11 mouse cellular contexts compared by ENCODE assay signal in the genomic region with DNA sequence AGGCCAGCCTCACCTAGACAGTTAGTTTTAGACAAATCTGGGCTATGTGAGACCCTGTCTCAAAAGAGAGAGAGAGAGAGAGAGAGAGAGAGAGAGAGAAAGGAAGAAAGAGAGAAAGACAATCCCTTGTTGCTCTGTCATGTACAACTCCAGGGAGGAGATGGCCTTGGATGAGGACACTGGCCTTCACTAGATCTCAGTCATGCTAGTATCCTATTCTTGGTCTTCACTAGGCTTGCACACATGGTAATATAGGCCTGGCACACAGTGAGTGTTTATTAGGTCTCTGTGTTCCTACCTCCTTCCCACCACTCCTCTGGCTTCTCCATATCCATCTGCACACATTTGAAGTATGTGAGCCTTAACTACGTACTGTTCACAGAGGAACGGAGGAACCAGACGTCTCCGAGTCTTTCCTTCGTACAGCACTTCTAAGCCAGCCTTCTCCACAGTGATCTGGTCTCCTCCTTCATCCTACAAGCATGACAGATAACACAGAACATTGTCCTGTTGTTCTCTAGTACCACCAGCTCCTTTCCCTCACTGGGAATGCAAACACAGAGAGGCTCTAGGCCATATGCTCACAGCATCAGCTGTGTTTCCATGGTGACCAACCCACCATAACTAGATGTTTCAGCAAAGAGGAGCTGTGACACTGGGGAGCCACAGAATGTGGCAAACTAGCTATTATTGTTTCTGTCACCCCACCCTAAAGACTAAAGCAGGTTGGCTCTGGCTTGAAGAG. TPM values are rescaled to one million over a fixed set of nuclear protein-coding genes. Genes with fewer than 3 reads are reported as not detected.
DNase-seq lines count a peak whose midpoint lies in the region; ATAC-seq and TF ChIP-seq lines count a peak whose summit lies in the region.
"Had no signal": no experiment of that assay in that cellular context is flagged by ENCODE, and none has a peak within 500 bp of the region (broad histone marks: within the 10 kb centered on the region; RNA-seq: fewer than 3 reads in every experiment).

No protein-coding gene starts in this region.

- DNase-seq in adrenal gland, adult (ENCODE audit: inconsistent age in 2 of 2, low spot score in 1 of 2), result peak; percentile 17 to 55
- no peak for DNase-seq in adrenal gland, adult 18-20 months (ENCODE audit: low spot score in 2 of 2)
- peak; percentile 82 for DNase-seq in brain, embryonic 14.5 days (ENCODE audit: low read depth)
- peak; percentile 83 to 93 for DNase-seq in layer of hippocampus, adult 18-20 months (ENCODE audit: low spot score in 2 of 2)
- no peak for DNase-seq in heart, embryonic 10.5 days (ENCODE audit: low spot score)
- DNase-seq in thymus, adult 2 months, result no peak
- DNase-seq: kidney, postnatal 25 days; lung, adult 2 months had no signal

- H3K9me3 ChIP-seq in midbrain, embryonic 13.5 days, result no peaks in the 10 kb centered on the region
- no peaks in the 10 kb centered on the region for H3K9me3 ChIP-seq in heart, embryonic 10.5 days
- H3K9me3 ChIP-seq in heart, embryonic 11.5 days (replicated peaks; ENCODE audit: control insufficient read depth, low read length), result peaks cover 3% of the 10 kb centered on the region; the same call in 1 of the 2 replicates
- H3K9me3 ChIP-seq: embryonic facial prominence, embryonic 15.5 days had no signal

- H3K27ac ChIP-seq in midbrain, embryonic 13.5 days, result no peak overlapping the region; the same call in 1 of the 2 replicates
- H3K27ac ChIP-seq in heart, embryonic 10.5 days, result no peak overlapping the region
- H3K27ac ChIP-seq in thymus, adult 2 months (ENCODE audit: control insufficient read depth, insufficient read depth, low read length), result no peak overlapping the region
- H3K27ac ChIP-seq in heart, embryonic 11.5 days (ENCODE audit: low read depth, low read length), result no peak overlapping the region
- H3K27ac ChIP-seq: embryonic facial prominence, embryonic 15.5 days had no signal

- no peaks in the 10 kb centered on the region for H3K27me3 ChIP-seq in midbrain, embryonic 13.5 days
- H3K27me3 ChIP-seq in heart, embryonic 10.5 days (ENCODE audit: insufficient read depth, poor library complexity, severe bottlenecking), result no peaks in the 10 kb centered on the region
- no peaks in the 10 kb centered on the region for H3K27me3 ChIP-seq in thymus, adult 2 months (ENCODE audit: control insufficient read depth, insufficient read depth, low read length)
- no peaks in the 10 kb centered on the region for H3K27me3 ChIP-seq in heart, embryonic 11.5 days (ENCODE audit: control insufficient read depth, insufficient read depth, low read length)
- H3K27me3 ChIP-seq: embryonic facial prominence, embryonic 15.5 days had no signal

- peak; percentile 69 for ATAC-seq in midbrain, embryonic 13.5 days
- no peak for ATAC-seq in heart, embryonic 11.5 days (replicated peaks; ENCODE audit: insufficient number of reproducible peaks, low FRiP score, low TSS enrichment)

- H3K36me3 ChIP-seq in midbrain, embryonic 13.5 days, result no peaks in the 10 kb centered on the region
- no peaks in the 10 kb centered on the region for H3K36me3 ChIP-seq in heart, embryonic 10.5 days
- no peaks in the 10 kb centered on the region for H3K36me3 ChIP-seq in thymus, adult 2 months (ENCODE audit: control insufficient read depth, insufficient read depth, low read length)
- H3K36me3 ChIP-seq in heart, embryonic 11.5 days (ENCODE audit: control insufficient read depth, insufficient read depth, low read length), result no peaks in the 10 kb centered on the region
- H3K36me3 ChIP-seq: embryonic facial prominence, embryonic 15.5 days had no signal

- no peak overlapping the region for H3K4me2 ChIP-seq in midbrain, embryonic 13.5 days (replicated peaks)
- no peak overlapping the region for H3K4me2 ChIP-seq in heart, embryonic 11.5 days
- H3K4me2 ChIP-seq: embryonic facial prominence, embryonic 15.5 days had no signal

- WGBS in midbrain, embryonic 13.5 days, result 85% methylated on average over 5 of the region's 5 CpGs
- 91% methylated on average over 5 of the region's 5 CpGs for WGBS in heart, embryonic 10.5 days
- 96% methylated on average over 5 of the region's 5 CpGs for WGBS in thymus, adult 2 months
- 90% methylated on average over 5 of the region's 5 CpGs for WGBS in heart, embryonic 11.5 days (ENCODE audit: insufficient replicate concordance)

- no peak overlapping the region for H3K9ac ChIP-seq in midbrain, embryonic 13.5 days (replicated peaks)
- no peak overlapping the region for H3K9ac ChIP-seq in heart, embryonic 11.5 days (ENCODE audit: low read depth, low read length)
- H3K9ac ChIP-seq: embryonic facial prominence, embryonic 15.5 days had no signal

- no peak for TF ChIP-seq POLR2A in brain, embryonic 14.5 days (IDR thresholded peaks at IDR 0.05; ENCODE audit: borderline replicate concordance, extremely low read depth, insufficient read depth, insufficient read length, poor library complexity, severe bottlenecking)
- TF ChIP-seq POLR2A in thymus, adult 2 months (IDR thresholded peaks at IDR 0.05; ENCODE audit: control insufficient read depth, extremely low read depth, insufficient read depth, low read length, poor library complexity), result no peak

- H3K4me1 ChIP-seq in midbrain, embryonic 13.5 days (replicated peaks), result peaks cover 5% of the 10 kb centered on the region; the same call in 1 of the 2 replicates
- 0 out of 2 replicates have a peak, but pooled peaks cover 8% of the 10 kb centered on the region for H3K4me1 ChIP-seq in heart, embryonic 10.5 days
- no peaks in the 10 kb centered on the region for H3K4me1 ChIP-seq in thymus, adult 2 months (replicated peaks; ENCODE audit: control insufficient read depth, insufficient read depth, low read length)
- no peaks in the 10 kb centered on the region for H3K4me1 ChIP-seq in heart, embryonic 11.5 days (ENCODE audit: control insufficient read depth, insufficient read depth, low read length)
- H3K4me1 ChIP-seq: embryonic facial prominence, embryonic 15.5 days had no signal

- TF ChIP-seq CTCF in brain, embryonic 14.5 days (IDR thresholded peaks at IDR 0.05; ENCODE audit: borderline replicate concordance, extremely low read depth, insufficient read depth, insufficient read length), result no peak
- no peak for TF ChIP-seq CTCF in thymus, adult 2 months (IDR thresholded peaks at IDR 0.05; ENCODE audit: borderline replicate concordance, control insufficient read depth, extremely low read depth, insufficient read depth, low read length, poor library complexity)

- no peak overlapping the region for H3K4me3 ChIP-seq in midbrain, embryonic 13.5 days (replicated peaks)
- no peak overlapping the region for H3K4me3 ChIP-seq in heart, embryonic 10.5 days
- no peak overlapping the region for H3K4me3 ChIP-seq in thymus, adult 2 months (ENCODE audit: control insufficient read depth, insufficient read depth, low read length)
- H3K4me3 ChIP-seq in heart, embryonic 11.5 days (ENCODE audit: low read depth, low read length), result no peak overlapping the region
- H3K4me3 ChIP-seq: embryonic facial prominence, embryonic 15.5 days had no signal

RNA-seq across cellular contexts. Expression of gene Rras2, which starts 33.6 kb away (rescaled TPM):
- total RNA-seq in adrenal gland, adult 18-20 months (2021), result 10 to 100 TPM; 30.5 to 53.7 TPM
- polyA plus RNA-seq in brain, embryonic 14.5 days (2012; rRNA removed), result 23.1 and 24.8 TPM in 2 replicates
- 10 to 100 TPM; 23.4 to 23.7 TPM for total RNA-seq in layer of hippocampus, adult 18-20 months (2021)
- polyA plus RNA-seq in midbrain, embryonic 13.5 days (2015; fragmentation: Nextera tagmentation; extraction: Ambion mirVana), result 18.6 and 21.6 TPM in 2 replicates
- polyA plus RNA-seq in heart, embryonic 10.5 days (2016; fragmentation: Nextera tagmentation; extraction: Ambion mirVana), result 51.8 and 57.5 TPM in 2 replicates
- polyA plus RNA-seq in thymus, adult 2 months (2012; rRNA removed), result 27.4 and 37.2 TPM in 2 replicates
- polyA plus RNA-seq in heart, embryonic 11.5 days (2014; fragmentation: Nextera tagmentation; extraction: Ambion mirVana), result 53.9 and 56.8 TPM in 2 replicates

Comparison
In these comparisons a context has a peak if more than half of its experiments do, and no peak if none do; other contexts are left out.
1. DNase-seq: peak in adrenal gland, adult (2 of 2), brain, embryonic 14.5 days (single experiment) and layer of hippocampus, adult 18-20 months (2 of 2); none in adrenal gland, adult 18-20 months (0 of 2), heart, embryonic 10.5 days (single experiment) and thymus, adult 2 months (single experiment).